Mouse (Mus musculus) olfactory bulb, adult 2 months (tissue): ENCODE results near the gene Ifrd2. TPM values are rescaled to one million over a fixed set of nuclear protein-coding genes. Genes with fewer than 3 reads are reported as not detected.

ENCODE experiments used
- H3K27ac ChIP-seq: fragments of 200-500 bp; 2 replicates; pipeline ENCODE4 v1.5.1; 2012; ENCODE audit warnings: low read depth, low read length; ENCODE audit not compliant: insufficient read depth
- H3K4me1 ChIP-seq: fragments of 200-500 bp; 2 replicates; pipeline ENCODE4 v1.6.1; 2012; ENCODE audit warnings: low read length; ENCODE audit not compliant: control insufficient read depth, insufficient read depth
- H3K4me3 ChIP-seq: fragments of 200-500 bp; 2 replicates; pipeline ENCODE4 v1.5.1; 2012; ENCODE audit warnings: mild to moderate bottlenecking, low read depth, low read length, moderate library complexity; ENCODE audit not compliant: insufficient read depth
- CTCF ChIP-seq: fragments of 200-500 bp; IDR thresholded peaks from 2 replicates; pipeline ENCODE4 v1.5.1; 2012; ENCODE audit warnings: low read depth, mild to moderate bottlenecking, low read length, moderate library complexity; ENCODE audit not compliant: insufficient read depth
- POLR2A ChIP-seq: fragments of 200-500 bp; IDR thresholded peaks from 2 replicates; pipeline ENCODE4 v1.6.1; 2012; ENCODE audit warnings: mild to moderate bottlenecking, low read depth, low read length, moderate library complexity; ENCODE audit not compliant: insufficient read depth
- WGBS: fragments of 180-500 bp; shearing (Covaris S2); methylation state at CpG from one replicate; pipeline ENCODE4 v1.1.7; 2018; 5-methylcytosine and 5-hydroxymethylcytosine counted together
- polyA plus RNA-seq: library from polyadenylated mRNA; stranded (reverse); fragments of >200 nt; gene quantifications from 2 replicates; pipeline ENCODE4 v1.2.4, GENCODE M21; 2012; ENCODE audit warnings: low replicate concordance; ENCODE audit not compliant: missing spikeins, insufficient read depth, insufficient read length

Ifrd2 gene
- polyA plus RNA-seq, 1 experiment = not detected

GRCm38 (mm10) chr9:107628721-107629410 is 41.4 kb downstream of the Ifrd2 start:
- Histone ChIP-seq H3K27ac (no peak overlapping the region), H3K4me1 (peaks cover 77% of the 10 kb centered on the region), H3K4me3 (no peak overlapping the region)
- no peak for TF ChIP-seq CTCF
- no peak for TF ChIP-seq POLR2A
- WGBS = 62% methylated on average over 15 of the region's 15 CpGs

- WGBS = 35% methylated on average over 4 of the region's 4 CpGs
- H3K4me1 ChIP-seq = peaks cover 78% of the 10 kb centered on the region
- no peak overlapping the region for H3K4me3 ChIP-seq
- H3K27ac ChIP-seq = no peak overlapping the region
- no peak for TF ChIP-seq CTCF
- no peak for TF ChIP-seq POLR2A
Observed at GRCm38 (mm10) chr9:107629411-107629730, 41.9 kb downstream of the Ifrd2 start.

- TF ChIP-seq POLR2A (no peak), CTCF (no peak)
- peaks cover 75% of the 10 kb centered on the region for H3K4me1 ChIP-seq
Observed at GRCm38 (mm10) chr9:107629901-107630425, 42.5 kb downstream of the Ifrd2 start.

GRCm38 (mm10) chr9:107630576-107630975 is 43.1 kb downstream of the Ifrd2 start:
- Histone ChIP-seq H3K4me3 (no peak overlapping the region), H3K27ac (no peak overlapping the region)
- WGBS = 20% methylated on average over 4 of the region's 4 CpGs

More at GRCm38 (mm10) chr9:107629901-107630425, 42.5 kb downstream of the Ifrd2 start:
- no peak overlapping the region for H3K4me3 ChIP-seq
- 33% methylated on average over 14 of the region's 14 CpGs for WGBS
- no peak overlapping the region for H3K27ac ChIP-seq

GRCm38 (mm10) chr9:107631311-107631826 is 43.9 kb downstream of the Ifrd2 start:
- Histone ChIP-seq H3K4me3 (no peak overlapping the region), H3K4me1 (peaks cover 68% of the 10 kb centered on the region), H3K27ac (no peak overlapping the region)
- WGBS = 64% methylated on average over 9 of the region's 9 CpGs
- no peak for TF ChIP-seq POLR2A
- no peak for TF ChIP-seq CTCF

More at GRCm38 (mm10) chr9:107630576-107630975, 43.1 kb downstream of the Ifrd2 start:
- TF ChIP-seq POLR2A (no peak), CTCF (no peak)
- peaks cover 71% of the 10 kb centered on the region for H3K4me1 ChIP-seq

- H3K4me3 ChIP-seq = no peak overlapping the region
- 63% methylated on average over 8 of the region's 8 CpGs for WGBS
Observed at GRCm38 (mm10) chr9:107631861-107632260, 44.4 kb downstream of the Ifrd2 start.

GRCm38 (mm10) chr9:107632478-107632877 is 45.0 kb downstream of the Ifrd2 start:
- H3K4me3 ChIP-seq = peak overlapping the region; percentile 95
- H3K27ac ChIP-seq = peak overlapping the region; percentile 80
- TF ChIP-seq POLR2A (no peak), CTCF (no peak)
- H3K4me1 ChIP-seq = peaks cover 62% of the 10 kb centered on the region
- whole genome bisulfite sequencing = 8% methylated on average over 6 of the region's 6 CpGs

More at GRCm38 (mm10) chr9:107631861-107632260, 44.4 kb downstream of the Ifrd2 start:
- TF ChIP-seq CTCF = no peak
- no peak for TF ChIP-seq POLR2A
- H3K27ac ChIP-seq = peak overlapping the region; percentile 80
- peaks cover 63% of the 10 kb centered on the region for H3K4me1 ChIP-seq

- 2% methylated on average over 33 of the region's 33 CpGs for whole genome bisulfite sequencing
- Histone ChIP-seq H3K27ac (peak overlapping the region; percentile 80), H3K4me3 (peak overlapping the region; percentile 95), H3K4me1 (peaks cover 55% of the 10 kb centered on the region)
- peak; percentile 61 for TF ChIP-seq POLR2A
- no peak for TF ChIP-seq CTCF
Observed at GRCm38 (mm10) chr9:107633091-107633660, 45.7 kb downstream of the Ifrd2 start.

GRCm38 (mm10) chr9:107633661-107634405 is 46.4 kb downstream of the Ifrd2 start:
- no peak for TF ChIP-seq CTCF
- no peak for TF ChIP-seq POLR2A
- H3K4me1 ChIP-seq = peaks cover 49% of the 10 kb centered on the region
- H3K4me3 ChIP-seq = peak overlapping the region; percentile 95
- under 1% methylated on average over 15 of the region's 15 CpGs for WGBS
- H3K27ac ChIP-seq = peak overlapping the region; percentile 80
